Mouse (Mus musculus) layer of hippocampus, adult 18-20 months (tissue): ENCODE measurements around the gene Zfp169. TPM values are rescaled to one million over a fixed set of nuclear protein-coding genes. Genes with fewer than 3 reads are reported as not detected.
A peak's percentile ranks its signal among the peaks of the same experiment; 100 is the strongest.
"Not testable (repeated sequence)": the region's sequence is repeated elsewhere in the genome, so short reads cannot be mapped to it uniquely, and the experiment has no call there.

Source experiments
- DNase-seq, 2 experiments: peaks; one replicate each; pipeline ENCODE4 v3.0.0; 2022; ENCODE audit warnings: low spot score in 2 of 2
- microRNA-seq, 2 experiments: library from miRNA; unstranded; fragments of <30 nt; microRNA quantifications; one replicate each; pipeline ENCODE4 v1.2.0; 2021
- total RNA-seq, 2 experiments: library from RNA; stranded (reverse); gene quantifications; 2 replicates each; pipeline ENCODE4 v1.2.3; 2021

Zfp169 gene
- total RNA-seq, 2 experiments from 2014 or later, result 19.4 to 24.9 TPM

- not testable (repeated sequence) for DNase-seq
Measured at GRCm38 (mm10) chr13:48519122-48519521, 5.9 kb upstream of the Zfp169 start.

GRCm38 (mm10) chr13:48515861-48516260 lies 2.6 kb upstream of the Zfp169 start:
- DNase-seq, result no peak

GRCm38 (mm10) chr13:48508661-48509060 lies 4.6 kb downstream of the Zfp169 start:
- no peak for DNase-seq

DNA sequence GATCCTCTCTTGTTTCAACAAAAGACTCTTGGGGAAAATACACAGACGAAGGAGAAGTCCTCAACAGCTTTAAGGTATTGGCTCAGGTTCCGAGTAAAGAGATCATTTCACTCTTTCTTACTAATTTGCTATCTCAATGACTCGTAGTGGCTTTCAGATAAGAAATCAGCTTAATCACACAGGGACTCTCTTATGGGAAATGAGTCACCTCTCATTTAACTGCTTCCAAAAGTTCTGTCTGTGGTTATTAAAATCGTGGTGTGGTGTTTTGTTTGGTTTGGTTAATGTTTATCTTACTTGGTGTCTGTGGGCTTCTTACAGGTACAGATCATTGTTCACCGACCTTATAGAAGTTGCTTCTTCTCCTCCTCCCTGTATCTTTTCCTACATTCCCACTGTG lies 10.8 kb downstream of the Zfp169 start:
- DNase-seq, result no peak

GRCm38 (mm10) chr13:48498676-48499075 lies 14.6 kb downstream of the Zfp169 start:
- DNase-seq, result no peak

DNA sequence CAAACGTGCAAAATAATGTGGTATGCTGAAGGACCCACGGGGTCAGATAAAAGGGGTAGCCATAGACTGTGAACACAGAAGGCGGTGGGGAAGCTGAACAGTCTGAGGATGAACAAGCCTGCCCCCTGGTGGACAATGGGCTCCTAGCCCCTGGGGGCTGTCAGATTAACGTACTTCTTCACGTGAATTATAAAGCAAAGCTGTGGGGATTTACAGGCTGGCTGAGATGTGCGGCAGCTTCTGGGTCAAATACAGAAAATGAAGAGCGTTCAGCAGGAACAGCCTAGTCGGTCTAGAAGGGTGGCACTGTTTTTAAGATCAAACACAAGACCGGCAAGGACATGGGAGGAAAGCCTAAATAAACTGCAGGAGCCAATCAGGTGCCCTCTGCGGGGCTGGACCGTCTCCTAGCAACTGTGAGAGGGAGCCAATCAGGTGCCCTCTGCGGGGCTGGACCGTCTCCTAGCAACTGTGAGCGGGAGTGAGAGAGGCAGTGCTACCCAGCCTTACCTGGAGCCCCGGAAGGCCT lies 15.5 kb downstream of the Zfp169 start:
- DNase-seq, result peak; percentile 67 to 84

DNA sequence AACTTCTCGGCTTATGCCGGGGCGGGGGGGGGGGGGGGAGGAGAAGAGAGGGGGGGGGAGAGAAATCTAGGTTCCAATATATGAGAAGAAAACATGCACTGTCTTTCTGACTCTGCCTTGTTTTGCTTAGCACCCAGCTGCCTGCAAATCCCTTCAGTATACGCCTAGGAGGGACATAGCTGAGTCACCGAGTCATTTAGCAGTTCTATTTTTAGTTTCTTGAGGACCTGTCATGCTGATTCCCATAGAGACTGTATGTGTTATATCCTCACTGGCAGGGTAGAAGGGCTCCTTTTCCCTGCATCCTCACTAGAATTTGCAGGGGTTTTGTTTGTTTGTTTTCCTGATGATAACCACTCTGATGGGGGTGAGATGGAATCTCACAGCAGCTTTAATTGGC lies 20.1 kb downstream of the Zfp169 start:
- DNase-seq, result no peak

DNA sequence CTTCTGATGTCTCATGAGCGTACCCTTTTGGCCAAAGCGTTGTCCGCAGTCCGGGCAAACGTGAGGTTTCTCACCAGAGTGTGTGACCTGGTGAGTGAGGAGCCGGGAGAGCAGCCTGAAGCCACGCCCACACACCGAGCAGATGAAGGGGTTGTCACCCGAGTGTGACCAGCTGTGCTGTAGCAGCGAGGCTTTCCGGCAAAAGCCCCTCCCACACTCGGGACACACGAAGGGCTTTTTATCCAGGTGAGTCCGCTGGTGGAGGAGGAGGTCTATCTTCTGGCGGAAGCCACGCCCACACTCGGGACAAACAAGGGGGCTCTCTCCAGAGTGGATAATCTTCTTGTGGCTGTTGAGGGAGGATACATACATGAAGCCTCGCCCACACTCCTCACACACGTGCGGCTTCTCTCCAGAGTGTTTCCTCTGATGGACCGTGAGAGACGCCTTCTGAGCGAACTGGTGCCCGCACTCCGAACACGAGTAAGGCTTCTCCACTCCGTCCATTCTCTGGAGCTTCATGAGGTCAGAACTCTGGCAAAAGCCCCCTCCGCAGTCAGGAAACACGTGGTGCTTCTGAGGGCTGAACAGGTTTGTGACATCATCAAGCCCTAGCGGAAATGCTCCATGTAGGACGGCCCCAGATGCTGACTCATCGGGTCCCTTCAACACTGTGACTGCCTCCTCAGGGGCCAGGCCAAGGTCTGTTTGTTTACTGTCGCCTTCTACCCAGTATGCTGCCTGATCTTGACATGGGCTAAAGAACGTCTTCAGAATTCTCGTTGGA lies 22.7 kb downstream of the Zfp169 start:
- DNase-seq, result no peak

- DNase-seq, result no peak
Measured at GRCm38 (mm10) chr13:48483606-48484005, 29.6 kb downstream of the Zfp169 start.

- no peak for DNase-seq
Measured at GRCm38 (mm10) chr13:48468656-48469180, 44.5 kb downstream of the Zfp169 start.

DNA sequence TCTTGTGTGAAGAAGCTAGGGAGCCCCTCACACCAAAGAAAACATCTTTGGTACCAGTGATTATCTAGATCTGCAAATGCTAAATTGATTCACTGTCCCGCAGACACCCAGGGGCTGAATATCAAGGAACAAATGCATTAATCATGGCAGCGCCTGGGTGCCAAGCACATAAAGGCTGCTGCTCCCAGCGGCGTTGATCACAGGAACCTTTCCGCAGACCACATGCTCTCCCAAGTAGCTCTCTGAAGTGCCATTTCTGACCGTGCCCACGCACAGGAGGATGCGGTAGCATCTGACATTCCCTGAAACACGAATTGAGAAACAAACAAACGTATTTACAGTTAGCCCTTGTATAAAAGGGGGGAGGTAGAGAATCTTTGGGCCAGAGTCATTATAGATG lies 47.1 kb downstream of the Zfp169 start:
- no peak for DNase-seq

- DNase-seq, result peak; percentile 65 to 92
Measured at GRCm38 (mm10) chr13:48464170-48464569, 49.1 kb downstream of the Zfp169 start.

DNA sequence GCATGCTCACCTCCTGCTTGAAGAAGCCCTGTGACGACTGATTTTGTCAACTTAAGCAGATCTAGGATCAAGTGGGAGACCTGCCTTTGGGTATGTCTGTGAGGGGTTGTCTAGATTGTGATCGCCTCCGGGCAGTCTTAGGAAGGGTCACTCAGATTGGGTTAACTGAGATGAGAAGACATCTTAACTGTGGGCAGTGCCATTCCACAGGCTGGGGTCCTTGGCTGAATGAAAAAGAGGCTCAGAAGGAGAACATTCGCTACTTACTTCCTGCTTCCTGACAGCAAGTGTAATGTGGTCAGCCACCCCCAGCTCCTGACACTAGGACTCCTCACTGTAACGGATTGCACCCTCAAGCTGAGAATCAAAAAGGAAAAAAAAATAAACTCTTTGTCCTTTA lies 54.0 kb downstream of the Zfp169 start:
- DNase-seq, result no peak

DNA sequence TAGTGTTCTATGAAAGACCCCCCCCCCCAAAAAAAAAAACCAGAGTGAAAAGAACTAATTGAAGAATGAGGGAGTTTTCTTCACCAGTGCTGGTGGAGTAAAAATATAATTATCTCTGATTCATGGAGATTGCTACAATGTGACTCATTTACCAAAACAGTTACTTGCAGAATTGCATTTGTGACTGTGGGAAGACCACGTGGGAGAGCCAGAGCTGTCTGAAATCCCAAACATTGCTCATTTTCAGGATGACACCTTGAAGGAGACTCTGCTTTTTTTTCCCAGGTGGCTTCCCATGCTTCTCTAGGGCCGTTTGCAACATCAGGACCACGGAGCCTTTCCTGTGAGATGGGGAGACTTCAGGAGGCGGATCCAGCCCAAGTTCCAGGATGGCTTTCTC lies 65.1 kb downstream of the Zfp169 start:
- peak in 1 of 2 experiments; percentile 7 for DNase-seq

DNA sequence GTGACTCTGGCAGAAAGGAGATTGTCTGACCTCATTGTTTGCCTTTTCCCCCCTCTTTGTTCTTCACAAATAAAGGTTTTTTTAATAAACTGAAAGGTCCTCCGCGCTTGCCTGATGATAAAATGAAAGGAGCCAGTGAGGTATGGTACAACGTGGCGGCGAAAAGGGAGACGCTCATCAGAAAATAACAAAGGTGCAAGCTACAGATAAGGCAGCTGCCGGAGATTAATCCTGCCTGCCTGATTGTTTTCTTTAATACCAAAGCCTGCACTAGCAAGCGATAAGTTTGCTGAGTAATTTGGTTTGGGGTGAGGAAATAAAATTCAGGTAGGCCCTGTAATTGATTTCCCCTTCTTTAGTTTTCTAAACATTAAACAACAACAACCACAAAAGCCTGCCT lies 69.3 kb downstream of the Zfp169 start:
- no peak for DNase-seq

- DNase-seq, result no peak
Measured at GRCm38 (mm10) chr13:48438321-48438720, 74.9 kb downstream of the Zfp169 start.

Small RNAs within 50 kb of the gene (microRNA-seq; reads per million reads assigned to microRNA genes)
- gene Gm24111 (0 reads per million in 2 experiments), gene Mirlet7a-1 (229 to 356 reads per million in 2 experiments), gene Mirlet7d (24,964 to 50,029 reads per million in 2 experiments), gene Mirlet7f-1 (0 reads per million in 2 experiments)

Other genes with a start within 250 kb of the Zfp169 start
- 1 to 10 TPM; 1.5 to 3.5 TPM for gene A830005F24Rik, start 119 bp upstream of the Zfp169 start, total RNA-seq
- gene Ptpdc1, start 112.2 kb upstream of the Zfp169 start, total RNA-seq, result 10 to 100 TPM; 45.5 to 48.1 TPM
- not detected for gene Barx1, start 149.5 kb upstream of the Zfp169 start, total RNA-seq